Mouse (Mus musculus) cerebellum, postnatal 10 days (tissue): Measurements from ENCODE around the gene Spint3.
"Not testable (repeated sequence)": the region's sequence is repeated elsewhere in the genome, so short reads cannot be mapped to it uniquely, and the experiment has no call there.

Experiments used
- DNase-seq, 2 experiments: peaks; one replicate each; pipeline ENCODE4 v3.0.0; 2021; ENCODE audit warnings: mixed read lengths in 2 of 2

Gene Spint3

DNA sequence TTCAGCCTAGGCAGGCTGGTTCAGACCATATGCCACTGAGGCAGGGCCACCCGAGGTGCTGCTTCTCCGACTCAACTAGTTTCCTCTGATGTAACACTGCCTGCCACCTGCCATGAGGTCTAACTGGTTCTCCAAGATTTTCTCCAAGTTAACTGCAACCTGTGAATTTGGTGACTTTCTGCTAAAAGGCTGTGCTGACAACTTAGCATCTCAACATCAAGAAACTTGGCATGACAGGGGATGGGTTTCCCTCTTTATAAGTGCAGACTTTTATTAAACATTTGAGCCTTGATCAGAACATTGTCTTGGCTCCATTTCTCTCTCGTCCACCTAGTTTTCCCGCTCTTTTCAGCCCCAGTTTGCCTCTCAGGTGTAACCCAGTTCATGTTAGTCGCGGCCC is at the start of gene Spint3:
Gene Spint3, minus strand, starts transcription at position 101 of the 400 bp plus-strand sequence.
- DNase-seq, result not testable (repeated sequence)

DNA sequence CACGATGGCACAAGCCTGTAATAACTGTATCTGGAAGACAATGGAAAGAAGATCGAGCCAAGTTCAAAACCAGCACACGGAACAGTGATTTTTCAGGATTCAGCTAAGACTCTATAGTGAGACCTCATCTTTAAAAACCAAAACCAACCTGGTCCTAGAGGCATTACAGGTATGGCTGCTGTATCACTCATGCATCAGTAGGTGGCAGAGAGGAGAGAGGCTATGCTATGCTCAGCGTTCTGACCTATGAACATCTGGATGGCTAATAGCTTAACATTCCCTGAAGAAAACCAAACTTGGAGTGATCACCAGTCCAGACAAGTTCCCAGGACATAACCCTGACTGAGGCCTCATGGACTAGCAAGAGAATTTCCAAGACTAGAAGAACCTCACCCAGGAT is 48.5 kb upstream of the Spint3 start:
- DNase-seq, result no peak

DNA sequence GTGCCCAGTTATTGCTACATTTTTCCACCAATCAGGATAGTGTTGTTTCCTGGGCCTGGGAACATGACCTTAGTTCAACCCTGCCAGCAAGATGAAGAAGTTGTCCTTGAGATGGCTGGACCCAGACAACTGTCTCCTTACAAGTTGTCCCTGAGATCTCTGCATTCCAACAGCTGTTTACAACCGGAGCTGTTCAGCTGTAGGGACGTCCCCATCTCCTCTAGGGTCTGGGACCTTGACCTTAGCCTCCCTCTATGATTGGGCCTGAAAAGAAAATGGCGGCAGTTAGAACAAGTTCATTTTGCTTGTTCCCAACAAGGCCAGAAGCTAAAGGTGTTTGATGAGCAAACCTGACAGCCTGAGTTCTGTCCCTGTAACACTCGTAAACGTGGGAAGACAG is 45.8 kb upstream of the Spint3 start:
- no peak for DNase-seq

DNA sequence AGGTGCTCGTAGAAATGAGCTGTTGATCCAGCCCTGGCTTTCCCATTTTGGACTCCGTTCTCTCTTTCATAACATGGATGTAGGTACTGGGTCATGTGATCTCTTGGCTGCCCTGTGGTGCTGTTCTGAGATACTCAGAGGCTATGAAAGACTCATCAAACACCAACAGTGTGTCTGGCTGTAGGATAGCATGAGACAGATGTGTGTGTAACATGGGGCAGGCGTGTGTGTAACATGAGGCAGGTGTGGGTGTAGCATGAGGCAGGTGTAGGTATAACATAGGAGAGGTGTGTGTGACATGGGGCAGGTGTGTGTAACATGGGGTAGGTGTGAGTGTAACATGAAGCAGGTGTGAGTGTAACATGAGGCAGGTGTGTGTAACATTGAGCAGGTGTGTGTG is 42.1 kb upstream of the Spint3 start:
- DNase-seq, result no peak

DNA sequence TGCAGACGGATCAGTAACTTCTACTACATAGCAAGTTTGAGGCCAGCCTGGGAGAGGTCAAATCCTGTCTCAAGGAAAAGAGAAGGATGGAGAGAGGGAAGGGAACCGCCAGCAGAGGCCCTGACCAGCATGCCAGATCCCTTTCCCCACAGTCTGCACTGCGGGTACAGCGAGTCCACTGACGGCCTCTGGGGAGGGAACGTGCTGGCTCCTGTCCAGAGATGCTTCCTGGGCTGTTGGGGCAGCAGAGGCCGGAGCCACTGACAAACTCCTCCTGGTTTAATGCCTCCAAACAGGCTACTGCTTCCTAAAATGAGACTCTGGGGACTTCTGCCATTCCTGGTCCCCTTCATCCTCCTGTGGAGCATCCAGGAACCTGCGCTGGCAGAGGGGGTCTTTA is 40.2 kb upstream of the Spint3 start, which contains the start of the genes Wfdc6b and Wfdc8:
Gene Wfdc6b, plus strand, starts transcription at position 52 of the 400 bp plus-strand sequence.
Gene Wfdc8, minus strand, starts transcription at position 156 of the 400 bp plus-strand sequence.
- peak; percentile 38 to 60 for DNase-seq

DNA sequence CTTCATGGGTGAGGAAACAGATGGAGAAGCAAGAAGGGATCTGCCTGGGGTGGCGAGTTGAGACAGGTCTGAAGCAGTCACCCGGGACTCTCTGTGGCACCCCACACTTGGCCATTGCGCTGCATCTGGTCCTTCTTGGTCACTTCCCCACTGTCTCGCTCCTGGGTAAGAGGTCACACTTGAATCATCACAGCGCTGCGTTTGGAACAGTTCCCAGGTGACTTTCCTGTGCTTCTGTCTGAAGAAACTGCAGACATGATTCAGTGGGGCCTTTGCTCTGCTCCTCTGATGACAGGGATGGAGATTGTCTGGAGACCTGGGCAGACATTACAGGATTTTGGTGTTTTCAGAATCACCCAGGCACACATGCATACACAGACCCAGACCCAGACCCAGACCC is 35.5 kb upstream of the Spint3 start:
- peak in 1 of 2 experiments; percentile 10 for DNase-seq

DNA sequence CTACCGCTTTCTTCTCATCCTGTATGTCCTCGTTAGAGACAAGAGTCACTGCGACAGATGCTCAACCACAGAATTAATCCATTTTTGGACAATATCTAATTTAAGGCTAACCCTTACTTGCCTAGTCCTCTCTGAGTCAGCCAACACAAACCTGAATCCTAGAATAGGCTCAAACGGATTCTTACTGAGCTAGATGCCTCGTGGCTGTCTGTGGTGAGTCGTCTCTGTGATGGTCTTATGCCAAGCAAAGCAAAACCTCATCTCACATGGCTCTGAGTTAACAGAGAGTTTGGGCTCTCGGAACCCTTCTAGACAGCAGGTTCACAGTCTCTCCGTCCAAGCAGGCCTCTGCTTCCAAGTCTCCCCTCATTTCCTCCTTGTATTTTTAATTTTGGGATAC is 31.2 kb upstream of the Spint3 start:
- DNase-seq, result no peak

DNA sequence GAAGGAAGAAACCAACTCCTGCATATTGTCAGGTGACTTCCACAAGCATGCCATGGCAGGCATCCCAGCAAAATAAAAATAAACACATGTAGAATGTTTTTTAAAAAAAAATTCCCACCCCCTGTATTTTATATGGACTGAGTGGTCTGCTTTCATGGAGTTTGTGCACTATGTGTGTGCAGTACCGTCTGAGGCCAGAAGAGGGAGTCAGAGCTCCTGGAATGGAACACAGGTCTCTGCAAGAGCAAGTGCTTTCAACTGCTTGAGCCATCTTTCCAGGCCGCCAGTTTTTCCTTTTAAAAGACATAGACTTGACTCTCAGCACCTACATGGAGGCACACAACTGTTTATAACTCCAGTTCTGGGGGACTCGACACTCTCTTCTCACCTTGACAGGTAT is 30.2 kb upstream of the Spint3 start:
- no peak for DNase-seq

DNA sequence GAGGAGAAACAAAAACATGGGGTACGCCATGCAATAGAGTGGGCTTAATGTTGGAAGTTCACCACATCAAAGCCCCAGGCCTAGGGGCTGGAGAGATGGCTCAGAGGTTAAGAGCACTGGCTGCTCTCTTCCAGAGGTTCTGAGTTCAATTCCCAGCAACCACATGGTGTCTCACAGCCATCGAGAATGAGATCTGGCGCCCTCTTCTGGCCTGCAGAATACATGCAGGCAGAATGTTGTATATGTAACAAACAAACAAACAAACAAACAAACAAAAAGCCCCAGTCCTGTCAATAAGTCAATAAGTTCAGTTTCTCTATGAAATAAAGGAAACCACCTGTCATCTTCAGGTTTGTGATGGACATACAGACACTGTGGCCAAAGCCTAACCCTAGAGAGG is 26.9 kb upstream of the Spint3 start:
- no peak for DNase-seq

DNA sequence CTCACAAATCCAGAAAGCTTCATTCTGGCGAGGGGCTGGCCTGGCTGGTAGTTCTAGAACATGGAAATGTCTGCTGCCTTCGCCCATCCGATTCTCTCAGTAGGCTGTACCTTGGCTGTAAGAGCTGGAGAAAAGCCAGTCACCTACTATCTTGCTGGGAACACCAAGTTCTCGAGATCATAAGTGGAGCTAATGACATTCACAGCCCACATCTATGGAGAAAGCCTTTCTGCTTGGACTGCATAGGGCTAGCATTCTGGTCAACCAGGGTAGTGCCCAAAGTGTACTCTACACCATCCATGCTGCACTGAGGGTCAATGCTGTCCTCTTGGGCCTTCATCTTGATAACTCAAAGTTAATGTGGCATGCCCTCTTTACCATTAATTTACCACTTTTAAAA is 20.2 kb upstream of the Spint3 start, which contains the start of gene Eppin:
Gene Eppin, minus strand, starts transcription at position 101 of the 400 bp plus-strand sequence.
- DNase-seq, result no peak

DNA sequence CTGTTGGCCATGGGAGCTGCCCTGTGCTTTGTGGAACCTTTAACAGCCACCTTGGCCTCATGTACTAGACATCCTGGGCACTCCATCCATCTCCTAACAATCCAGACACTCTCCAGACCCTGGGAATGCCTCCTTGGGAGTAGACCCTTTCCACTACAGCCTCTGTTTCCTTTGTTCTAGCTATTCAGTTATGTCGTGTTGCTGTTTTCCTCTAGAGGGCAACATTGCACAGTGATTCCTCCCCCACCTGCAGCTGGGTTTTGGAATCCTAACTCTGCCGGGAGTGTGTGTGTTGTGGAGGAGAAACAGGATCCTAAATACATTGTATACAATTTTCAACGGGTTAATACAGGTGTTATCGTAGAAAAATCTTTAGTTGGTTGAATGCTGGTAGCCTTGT is 18.8 kb upstream of the Spint3 start:
- DNase-seq, result peak; percentile 58 to 64

DNA sequence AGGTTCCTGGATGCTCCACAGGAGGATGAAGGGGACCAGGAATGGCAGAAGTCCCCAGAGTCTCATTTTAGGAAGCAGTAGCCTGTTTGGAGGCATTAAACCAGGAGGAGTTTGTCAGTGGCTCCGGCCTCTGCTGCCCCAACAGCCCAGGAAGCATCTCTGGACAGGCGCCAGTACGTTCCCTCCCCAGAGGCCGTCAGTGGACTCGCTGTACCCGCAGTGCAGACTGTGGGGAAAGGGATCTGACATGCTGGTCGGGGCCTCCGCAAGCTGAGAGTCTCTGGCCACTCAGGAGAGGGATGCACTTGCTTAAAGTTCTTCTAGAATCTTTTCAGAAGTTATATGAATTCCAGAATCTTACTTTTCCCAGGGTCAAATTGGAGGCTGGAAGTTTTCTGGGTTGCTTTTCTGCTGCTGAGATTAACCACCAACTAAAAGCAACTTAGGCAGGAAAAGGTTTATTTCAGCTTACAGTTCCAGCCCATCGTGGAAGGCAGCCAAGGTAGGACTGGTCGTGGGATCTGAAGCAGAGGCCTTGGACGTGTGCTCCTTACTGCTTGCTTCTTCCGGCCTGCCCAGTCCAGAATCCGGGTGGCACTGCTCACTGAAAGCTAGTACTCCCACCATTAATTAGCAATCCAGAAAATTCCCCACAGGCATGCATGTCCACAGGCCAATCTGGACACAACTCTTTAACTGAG is 11.9 kb upstream of the Spint3 start, which contains the start of gene Wfdc6a:
Gene Wfdc6a, minus strand, starts transcription at position 423 of the 701 bp plus-strand sequence.
- DNase-seq, result peak in 1 of 2 experiments; percentile 20

DNA sequence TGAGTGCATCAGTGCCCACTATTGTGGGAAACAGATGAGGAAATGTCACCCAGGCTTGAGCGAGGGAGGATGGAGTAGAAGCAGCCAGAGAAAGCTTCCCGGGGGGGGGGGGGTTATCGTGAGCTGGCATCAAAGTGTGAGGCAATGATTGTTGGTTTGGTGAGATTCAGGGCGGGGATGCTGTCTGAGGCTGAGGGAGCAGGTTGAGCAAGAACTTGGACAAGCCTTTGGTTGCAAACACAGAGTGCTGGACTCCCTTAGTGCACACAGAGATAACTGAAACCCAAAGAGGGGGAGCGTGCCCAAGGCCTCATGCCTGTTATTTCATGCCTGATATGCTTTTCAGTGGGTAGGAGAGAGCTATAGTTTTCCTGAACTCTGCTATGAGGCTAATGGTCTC is 5.8 kb downstream of the Spint3 start:
- no peak for DNase-seq

DNA sequence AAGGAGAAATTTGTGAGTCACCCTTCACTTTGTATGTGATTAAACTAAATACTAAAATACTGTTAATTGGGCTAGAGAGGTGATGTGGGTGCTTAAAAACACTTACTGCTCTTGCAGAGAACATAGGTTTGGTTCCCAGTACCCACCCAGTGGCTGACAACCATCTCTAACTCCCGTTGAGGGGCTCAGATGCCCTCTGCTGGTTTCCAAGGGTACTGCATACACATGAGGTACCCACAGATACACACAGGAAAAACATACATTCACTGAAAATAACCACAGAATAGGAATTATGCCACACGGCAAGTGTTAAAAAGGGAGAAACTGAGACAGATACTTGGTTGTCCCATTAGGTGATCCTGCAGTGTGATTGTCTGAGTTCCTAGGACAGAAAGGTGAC is 6.3 kb downstream of the Spint3 start:
- no peak for DNase-seq

DNA sequence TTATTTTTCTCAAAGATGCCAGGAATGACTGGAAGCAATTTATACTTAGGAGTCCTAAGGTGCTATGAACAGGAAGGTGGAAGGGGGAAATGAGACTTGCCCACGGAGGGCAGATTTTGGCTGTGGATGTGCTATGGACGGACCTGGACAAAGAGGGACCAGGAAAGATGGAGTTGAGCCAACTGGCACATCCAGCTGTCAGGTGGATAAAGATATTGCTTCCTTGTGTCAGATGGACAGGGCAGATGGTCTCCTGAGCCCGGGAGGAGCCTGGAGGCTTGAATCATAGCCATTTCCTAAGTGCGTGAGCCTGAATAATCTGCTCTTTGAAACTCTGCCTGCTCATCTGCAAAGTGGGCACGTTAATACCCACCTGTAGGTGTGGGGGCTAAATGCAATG is 8.9 kb downstream of the Spint3 start:
- peak; percentile 57 to 60 for DNase-seq

DNA sequence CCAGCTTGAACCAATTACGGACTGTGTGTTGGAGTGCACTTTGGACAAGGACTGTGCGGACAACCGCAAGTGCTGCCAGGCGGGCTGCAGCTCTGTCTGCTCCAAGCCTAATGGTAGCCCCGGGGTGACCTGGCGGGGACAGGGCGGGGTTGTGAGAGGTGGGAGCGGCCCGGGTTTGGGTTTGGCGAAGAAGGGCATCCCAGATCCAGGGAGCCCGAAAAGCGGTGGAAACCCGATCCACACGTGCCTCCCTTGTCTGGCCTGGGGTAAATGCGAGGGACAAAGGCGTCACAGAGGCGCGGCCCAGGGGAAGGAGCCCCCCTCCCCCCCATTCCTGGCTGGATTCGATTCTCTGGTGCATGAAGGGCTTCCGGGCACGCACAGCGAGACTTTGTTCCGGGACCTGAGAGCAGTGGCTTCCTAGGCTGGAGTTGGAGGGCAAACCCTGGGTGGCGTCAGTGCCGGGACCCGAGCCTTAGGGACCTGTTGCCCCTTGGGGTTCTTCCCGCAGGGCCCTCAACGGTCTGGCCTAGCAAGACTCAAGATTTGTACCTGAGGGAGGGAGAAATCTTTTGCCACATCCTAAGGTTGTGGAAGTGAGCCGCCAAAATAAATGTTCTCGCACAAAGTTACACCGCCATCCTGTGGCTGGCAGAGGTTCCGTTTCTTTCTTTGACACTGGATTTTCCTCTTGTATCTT is 9.8 kb downstream of the Spint3 start:
- peak; percentile 46 to 61 for DNase-seq

DNA sequence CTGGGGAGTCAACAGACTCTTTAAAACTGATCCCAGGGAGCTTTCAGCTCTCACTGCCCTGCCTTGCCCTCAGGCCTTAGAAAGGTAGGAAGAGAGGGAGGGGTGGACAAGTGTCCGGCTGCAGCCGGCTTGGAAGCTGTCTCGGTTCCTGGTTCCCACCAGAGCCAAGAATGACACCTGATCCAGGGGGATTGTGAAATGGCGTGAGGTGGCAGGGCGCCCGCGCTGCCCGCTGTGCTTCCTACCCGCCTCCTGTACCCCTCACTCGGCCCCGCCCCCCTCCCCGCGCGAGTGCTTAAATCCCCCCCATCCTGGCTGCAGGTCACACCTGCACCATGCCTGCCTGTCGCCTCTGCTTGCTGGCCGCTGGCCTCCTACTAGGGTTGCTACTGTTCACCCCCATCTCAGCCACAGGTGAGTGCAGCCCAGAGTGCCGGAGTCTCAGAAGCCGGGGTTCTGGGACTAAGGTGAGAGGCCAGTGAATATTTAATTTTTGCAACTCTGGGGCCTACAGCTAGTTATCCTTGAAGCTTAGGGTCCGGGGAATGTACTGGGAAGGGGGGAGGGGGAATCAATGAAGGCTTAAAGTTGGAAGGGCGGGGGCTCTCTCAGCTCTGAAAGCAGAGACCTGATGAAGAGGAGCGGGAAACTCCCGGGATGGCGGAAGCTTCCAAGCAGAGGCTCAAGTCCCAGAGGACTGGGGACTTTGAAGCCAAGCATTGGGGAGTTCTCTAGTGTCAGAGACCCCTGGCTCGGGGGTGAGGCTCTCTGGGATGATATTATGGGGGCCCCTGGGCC is 10.7 kb downstream of the Spint3 start, which contains the start of gene Wfdc2:
Gene Wfdc2, plus strand, starts transcription at position 23 of the 798 bp plus-strand sequence.
- DNase-seq, result peak; percentile 19 to 29

DNA sequence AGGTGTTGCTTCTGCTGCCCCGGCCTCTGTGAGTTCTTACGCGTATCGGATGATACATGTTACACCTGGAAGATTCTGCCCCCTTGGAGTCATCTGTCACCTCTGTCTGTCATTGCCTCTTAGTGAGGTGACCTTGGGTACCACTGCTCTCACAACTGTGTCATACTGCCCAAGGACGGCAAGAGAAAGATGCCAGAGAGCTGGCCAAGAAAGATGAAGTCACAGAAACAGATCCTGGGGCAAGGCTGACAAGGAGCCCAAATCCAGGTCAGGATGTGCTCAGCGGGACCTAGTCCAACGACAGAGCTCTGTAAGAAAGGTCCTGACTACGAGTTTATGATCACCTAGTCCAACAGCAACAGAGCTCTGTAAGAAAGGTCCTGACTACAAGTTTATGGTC is 13.2 kb downstream of the Spint3 start:
- no peak for DNase-seq

DNA sequence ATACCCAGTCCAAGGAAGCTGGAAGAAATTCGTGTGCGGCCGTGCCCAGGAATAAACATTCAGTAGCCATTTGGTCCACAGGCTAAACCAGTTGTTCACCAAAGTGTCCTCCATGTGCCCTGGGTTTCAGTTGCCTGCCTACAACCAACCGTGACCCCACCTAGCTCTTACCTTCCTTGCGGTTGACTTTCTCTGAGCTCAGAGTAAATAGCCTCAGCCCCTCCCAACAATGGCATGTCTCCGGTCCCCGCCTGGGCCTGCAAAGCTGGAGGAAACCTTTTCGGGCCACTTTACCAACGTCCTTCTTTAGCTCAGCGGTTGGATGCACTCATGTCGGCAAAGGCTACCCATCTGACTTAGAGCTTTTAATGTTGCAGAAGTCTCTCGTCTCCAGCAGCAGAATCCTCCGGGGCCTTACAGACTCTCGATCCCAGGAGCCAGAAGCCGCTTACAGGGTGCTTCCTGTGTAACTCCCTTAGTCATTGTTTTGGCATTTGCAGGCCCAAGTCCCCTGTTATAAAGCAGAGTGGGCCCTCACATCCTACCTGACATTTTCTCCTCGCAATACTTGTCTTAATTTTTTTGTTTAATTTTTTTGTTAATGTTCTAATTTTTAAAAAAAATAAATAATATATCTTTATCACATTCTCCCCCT is 14.1 kb downstream of the Spint3 start:
- DNase-seq, result no peak

DNA sequence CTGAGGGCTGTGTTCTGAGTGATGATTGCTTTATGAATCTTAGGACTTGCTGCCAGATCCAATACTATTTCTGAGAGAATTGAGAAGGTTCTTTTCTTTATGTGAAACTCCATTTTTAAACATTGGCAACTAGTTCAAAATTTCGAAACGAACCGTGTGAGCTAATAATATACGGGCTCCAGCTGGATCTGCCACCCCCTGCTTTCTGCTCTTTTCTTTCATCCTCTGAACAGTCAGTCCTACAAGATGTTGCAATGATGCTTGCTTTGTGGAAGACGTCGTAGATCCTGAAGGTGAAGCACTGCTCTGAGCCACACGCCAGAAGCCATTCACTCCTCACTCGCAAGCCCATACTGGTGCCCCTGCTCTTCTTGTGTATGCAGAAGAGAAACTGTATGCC is 14.8 kb downstream of the Spint3 start:
- DNase-seq, result no peak

DNA sequence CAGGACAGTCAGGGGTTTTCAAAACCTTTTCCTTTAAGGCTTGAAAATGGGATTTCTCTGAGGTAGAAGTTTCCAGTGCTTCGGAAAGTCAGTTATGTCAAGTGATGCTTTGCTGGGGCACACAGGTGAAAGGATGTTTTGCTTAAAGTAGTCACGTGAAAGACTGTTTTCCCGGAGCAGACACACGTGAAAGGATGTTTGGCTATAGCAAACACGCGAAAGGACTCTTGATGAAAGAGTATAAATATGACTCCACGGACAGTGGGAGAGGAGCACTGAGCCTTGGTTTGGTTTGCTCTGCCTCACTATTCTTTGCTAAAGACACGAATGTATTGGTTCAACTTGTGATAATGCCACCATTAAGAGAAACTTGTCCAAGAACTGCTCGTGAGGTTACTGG is 21.8 kb downstream of the Spint3 start:
- no peak for DNase-seq

DNA sequence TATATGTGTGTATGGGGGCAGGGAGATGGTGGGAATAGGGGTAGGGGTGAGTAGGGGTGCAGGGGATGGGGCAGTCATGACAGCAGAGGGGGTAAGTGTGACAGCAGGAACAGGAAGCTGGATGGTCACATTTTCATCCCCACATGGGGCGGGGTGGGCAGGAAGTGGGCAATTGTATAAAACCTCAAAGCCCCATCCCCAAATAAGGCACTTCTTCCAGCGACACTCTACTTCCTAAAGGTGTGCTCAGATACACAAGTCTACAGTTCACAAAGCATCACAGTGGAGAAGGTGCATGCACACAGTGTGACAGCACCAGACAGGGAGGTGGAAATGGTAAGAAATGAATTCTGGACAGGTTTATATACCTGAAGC is 22.4 kb downstream of the Spint3 start:
- no peak for DNase-seq
